Mouse (Mus musculus) adrenal gland, adult 10 weeks (tissue): ENCODE data around the gene Gm21852. TPM values are rescaled to one million over a fixed set of nuclear protein-coding genes. Genes with fewer than 3 reads are reported as not detected.

Experiments
- polyA plus RNA-seq: library from polyadenylated mRNA; stranded (reverse); fragments of 350-450 nt; fragmentation: Illumina TruSeq; extraction: RNeasy Lipid Tissue Mini Kit (QIAGEN cat#74804); gene quantifications from one replicate; pipeline ENCODE4 v1.2.3, GENCODE M21; 2014; ENCODE audit warnings: low read depth, low replicate concordance

Gene Gm21852
- polyA plus RNA-seq: not detected

GRCm38 (mm10) chrY:40651896-40652295 lies at the start of gene Gm21852:
Gene Gm21852, minus strand, starts transcription at chrY:40651996.

Other genes with a start within 250 kb of the Gm21852 start
- gene Gm21797, start 123.8 kb upstream of the Gm21852 start, polyA plus RNA-seq: not detected
- not detected for gene Gm20795, start 152.9 kb upstream of the Gm21852 start, polyA plus RNA-seq